Mouse (Mus musculus) MN1 (cell line): ENCODE measurements at regions not wholly inside any gene's neighbourhood (a gene's known extent, or its start where the extent isn't known, plus 50 kb on each side); places are given as distances from the start of the nearest gene placed in this dataset.
A peak's percentile ranks its signal among the peaks of the same experiment; 100 is the strongest.

ENCODE experiments used
- DNase-seq: peaks from one replicate; pipeline ENCODE4 v3.0.0-alpha.2; 2016; ENCODE audit warnings: low spot score

GRCm38 (mm10) chr1:105206216-105206615, 150.3 kb downstream of the Rnf152 start:
- no peak for DNase-seq

GRCm38 (mm10) chr1:105199305-105199704, 157.2 kb downstream of the Rnf152 start:
- no peak for DNase-seq

- no peak for DNase-seq
These were observed 165.4 kb downstream of the Rnf152 start for GRCm38 (mm10) chr1:105191126-105191525.

GRCm38 (mm10) chr1:105188920-105189266, 167.6 kb downstream of the Rnf152 start:
- DNase-seq, result no peak

- DNase-seq, result no peak
These were observed 168.1 kb downstream of the Rnf152 start for GRCm38 (mm10) chr1:105188210-105188919.

- no peak for DNase-seq
These were observed 172.0 kb downstream of the Rnf152 start for GRCm38 (mm10) chr1:105184470-105184869.

- DNase-seq, result peak; percentile 8
These were observed 177.1 kb downstream of the Rnf152 start for GRCm38 (mm10) chr1:105179371-105179823.

- no peak for DNase-seq
These were observed 177.7 kb downstream of the Rnf152 start for GRCm38 (mm10) chr1:105178773-105179172.

GRCm38 (mm10) chr1:105177938-105178337, 178.6 kb downstream of the Rnf152 start:
- DNase-seq, result no peak

GRCm38 (mm10) chr1:105177015-105177762, 179.3 kb downstream of the Rnf152 start:
- DNase-seq, result no peak

GRCm38 (mm10) chr1:105170979-105171378, 185.5 kb downstream of the Rnf152 start:
- no peak for DNase-seq

GRCm38 (mm10) chr1:105170114-105170506, 186.4 kb downstream of the Rnf152 start:
- DNase-seq, result no peak

GRCm38 (mm10) chr1:105169455-105170113, 186.9 kb downstream of the Rnf152 start:
- no peak for DNase-seq

GRCm38 (mm10) chr1:105168808-105169207, 187.7 kb downstream of the Rnf152 start:
- DNase-seq, result no peak

GRCm38 (mm10) chr1:105157459-105158124, 198.9 kb downstream of the Rnf152 start:
- DNase-seq, result no peak

GRCm38 (mm10) chr1:105152175-105152828, 204.2 kb downstream of the Rnf152 start:
- DNase-seq, result no peak

- DNase-seq, result no peak
These were observed 205.1 kb downstream of the Rnf152 start for GRCm38 (mm10) chr1:105151466-105151846.

- no peak for DNase-seq
These were observed 205.7 kb downstream of the Rnf152 start for GRCm38 (mm10) chr1:105150624-105151465.

GRCm38 (mm10) chr1:105148792-105149191, 207.7 kb downstream of the Rnf152 start:
- no peak for DNase-seq

GRCm38 (mm10) chr1:105148048-105148447, 208.5 kb downstream of the Rnf152 start:
- no peak for DNase-seq

- no peak for DNase-seq
These were observed 232.6 kb downstream of the Rnf152 start for GRCm38 (mm10) chr1:105123936-105124335.
